Mouse (Mus musculus) ES-E14 (cell line): ENCODE measurements around the gene Jchain. TPM values are rescaled to one million over a fixed set of nuclear protein-coding genes. Genes with fewer than 3 reads are reported as not detected.

ENCODE experiments used
- DNase-seq: peaks from one replicate; pipeline ENCODE4 v3.0.0-alpha.2; 2013; ENCODE audit warnings: low read depth, low spot score
- H3K27ac ChIP-seq: 2 replicates; pipeline ENCODE4 v1.5.1; 2012; ENCODE audit warnings: low read depth, mild to moderate bottlenecking, low read length, moderate library complexity, mixed read lengths; ENCODE audit not compliant: poor library complexity, insufficient read depth, severe bottlenecking
- H3K36me3 ChIP-seq: 2 replicates; pipeline ENCODE4 v1.6.1; 2012; ENCODE audit warnings: mild to moderate bottlenecking, low read length, moderate library complexity, mixed read lengths; ENCODE audit not compliant: control insufficient read depth, poor library complexity, insufficient read depth, severe bottlenecking
- H3K4me1 ChIP-seq, 2 experiments: fragments of 150-350 bp in 1 of 2; sonication (generic) in 1 of 2; 2 replicates each; pipeline ENCODE4 v1.6.1; 2012; ENCODE audit warnings: low read length in 2 of 2, mild to moderate bottlenecking in 1 of 2, mixed read lengths in 1 of 2; ENCODE audit not compliant: control insufficient read depth in 2 of 2, insufficient read depth in 2 of 2, poor library complexity in 1 of 2
- H3K4me3 ChIP-seq, 2 experiments: fragments of 150-350 bp in 1 of 2; sonication (generic) in 1 of 2; 2 replicates each; pipeline ENCODE4 v1.5.1; 2012; ENCODE audit warnings: low read length in 2 of 2, low read depth in 1 of 2, mild to moderate bottlenecking in 1 of 2, mixed read lengths in 1 of 2; ENCODE audit not compliant: insufficient read depth in 1 of 2, poor library complexity in 1 of 2, severe bottlenecking in 1 of 2
- H3K9ac ChIP-seq: 2 replicates; pipeline ENCODE4 v1.6.1; 2012; ENCODE audit warnings: low read depth, mild to moderate bottlenecking, low read length, mixed read lengths; ENCODE audit not compliant: poor library complexity, insufficient read depth, severe bottlenecking
- H3K9me3 ChIP-seq: fragments of 150-350 bp; sonication (generic); 2 replicates; pipeline ENCODE4 v1.6.1; 2012; ENCODE audit warnings: low read depth, mild to moderate bottlenecking, low read length; ENCODE audit not compliant: control insufficient read depth, insufficient read depth
- CHD2 ChIP-seq: IDR thresholded peaks from 2 replicates; pipeline ENCODE4 v1.6.1; 2014; ENCODE audit warnings: mild to moderate bottlenecking, low read depth, low read length, inconsistent platforms
- HCFC1 ChIP-seq: IDR thresholded peaks from 2 replicates; pipeline ENCODE4 v1.6.1; 2012; ENCODE audit warnings: low read length, inconsistent platforms, borderline replicate concordance; ENCODE audit not compliant: insufficient read depth
- MAFK ChIP-seq: IDR thresholded peaks from 2 replicates; pipeline ENCODE4 v1.6.1; 2014; ENCODE audit warnings: mild to moderate bottlenecking, low read depth, low read length, inconsistent platforms; ENCODE audit not compliant: insufficient read depth
- ZC3H11A ChIP-seq: IDR thresholded peaks from 2 replicates; pipeline ENCODE4 v1.6.1; 2012; ENCODE audit warnings: low read depth, mild to moderate bottlenecking, inconsistent platforms, low read length, borderline replicate concordance
- ZNF384 ChIP-seq: IDR thresholded peaks from 2 replicates; pipeline ENCODE4 v1.6.1; 2012; ENCODE audit warnings: low read depth, low read length, inconsistent platforms
- in situ Hi-C, 2 experiments: fragments of 600-800 bp; cut with MboI; formaldehyde crosslinking; loops; one replicate each; pipeline ENCODE4 v1.15.1; 2025; ENCODE audit warnings: low sequenced_read_pairs in 2 of 2, inconsistent platforms in 1 of 2; ENCODE audit not compliant: unreplicated experiment in 2 of 2
- total RNA-seq: library from RNA; depleted of rRNA; stranded (reverse); fragments of 300-350 nt; gene quantifications from 2 replicates; pipeline ENCODE4 v1.2.3, GENCODE M21; 2012

Gene Jchain
- total RNA-seq, 1 experiment: 2.2 TPM

- H3K9me3 ChIP-seq: no peaks in the 10 kb centered on the region
- H3K4me3 ChIP-seq: no peak overlapping the region
- TF ChIP-seq MAFK: no peak
- no peak for TF ChIP-seq CHD2
- TF ChIP-seq ZNF384: peak; percentile 70
- no peak for TF ChIP-seq HCFC1
- TF ChIP-seq ZC3H11A: peak; percentile 73; the same call in 1 of the 2 replicates
- H3K36me3 ChIP-seq: no peaks in the 10 kb centered on the region
- in situ Hi-C loops: no loop called here
- H3K9ac ChIP-seq: no peak overlapping the region
- no peaks in the 10 kb centered on the region for H3K4me1 ChIP-seq
- DNase-seq: peak; percentile 43
- H3K27ac ChIP-seq: no peak overlapping the region
These were observed 8.5 kb downstream of the Jchain start for GRCm38 (mm10) chr5:88519232-88519631.

GRCm38 (mm10) chr5:88508990-88509389 is 18.7 kb downstream of the Jchain start:
- no peak for DNase-seq

GRCm38 (mm10) chr5:88508555-88508954 is 19.1 kb downstream of the Jchain start:
- no peaks in the 10 kb centered on the region for H3K9me3 ChIP-seq
- H3K27ac ChIP-seq: no peak overlapping the region
- no peaks in the 10 kb centered on the region for H3K36me3 ChIP-seq
- no peak overlapping the region for H3K9ac ChIP-seq
- in situ Hi-C loops: no loop called here
- no peaks in the 10 kb centered on the region for H3K4me1 ChIP-seq
- TF ChIP-seq MAFK (no peak), CHD2 (no peak), ZNF384 (no peak), ZC3H11A (no peak), HCFC1 (no peak)
- DNase-seq: no peak
- no peak overlapping the region for H3K4me3 ChIP-seq

More at GRCm38 (mm10) chr5:88508990-88509389, 18.7 kb downstream of the Jchain start:
- Histone ChIP-seq H3K27ac (no peak overlapping the region), H3K4me1 (no peaks in the 10 kb centered on the region), H3K9me3 (no peaks in the 10 kb centered on the region), H3K36me3 (no peaks in the 10 kb centered on the region), H3K9ac (no peak overlapping the region), H3K4me3 (no peak overlapping the region)
- no peak for TF ChIP-seq CHD2
- TF ChIP-seq HCFC1: no peak
- no peak for TF ChIP-seq MAFK
- TF ChIP-seq ZC3H11A: no peak
- in situ Hi-C loops: no loop called here

DNA sequence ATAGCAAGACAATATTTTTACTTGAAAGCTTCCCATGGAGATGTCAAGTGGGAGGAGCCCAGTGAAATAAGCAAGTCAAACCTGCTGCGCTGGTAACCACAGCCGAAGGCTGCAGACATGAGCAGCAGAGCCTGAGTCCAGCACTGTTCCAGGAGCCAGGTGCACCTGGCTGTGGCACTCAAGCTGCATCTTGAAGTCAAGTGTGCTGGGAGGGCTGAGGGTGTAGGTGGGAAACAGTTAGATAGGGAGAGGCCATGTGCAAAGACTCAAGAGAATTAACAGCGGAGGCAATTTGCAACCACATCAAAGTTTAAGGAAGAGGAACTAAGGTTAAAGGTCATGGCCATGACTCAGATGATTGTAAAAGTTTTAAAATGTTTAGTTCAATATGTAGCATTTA is 27.9 kb downstream of the Jchain start:
- Histone ChIP-seq H3K27ac (no peak overlapping the region), H3K36me3 (no peaks in the 10 kb centered on the region), H3K9me3 (no peaks in the 10 kb centered on the region), H3K9ac (no peak overlapping the region), H3K4me3 (no peak overlapping the region), H3K4me1 (no peaks in the 10 kb centered on the region)
- in situ Hi-C loops: no loop called here
- DNase-seq: no peak
- no peak for TF ChIP-seq ZNF384
- TF ChIP-seq MAFK: no peak
- no peak for TF ChIP-seq CHD2
- TF ChIP-seq ZC3H11A: no peak
- TF ChIP-seq HCFC1: no peak

GRCm38 (mm10) chr5:88491111-88491510 is 36.6 kb downstream of the Jchain start:
- Histone ChIP-seq H3K36me3 (no peaks in the 10 kb centered on the region), H3K9me3 (no peaks in the 10 kb centered on the region), H3K4me3 (no peak overlapping the region), H3K9ac (no peak overlapping the region), H3K4me1 (no peaks in the 10 kb centered on the region), H3K27ac (no peak overlapping the region)
- no peak for TF ChIP-seq MAFK
- no peak for TF ChIP-seq CHD2
- TF ChIP-seq ZNF384: no peak
- TF ChIP-seq ZC3H11A: no peak
- no peak for TF ChIP-seq HCFC1
- in situ Hi-C loops: no loop called here
- DNase-seq: no peak
